Mouse (Mus musculus): ENCODE measurements around the gene Cnnm3.

The Cnnm3 gene

GRCm38 (mm10) chr1:36511289-36512021 lies at the start of gene Cnnm3:
Cnnm3 (plus strand) TSS chr1:36511867.
- DNase-seq (ENCODE audit: low spot score in 2 of 2): peak; percentile 94 to 99

- no peak for DNase-seq (ENCODE audit: low spot score in 2 of 2)
These were observed 46.0 kb upstream of the Cnnm3 start for GRCm38 (mm10) chr1:36465641-36466160.

DNA sequence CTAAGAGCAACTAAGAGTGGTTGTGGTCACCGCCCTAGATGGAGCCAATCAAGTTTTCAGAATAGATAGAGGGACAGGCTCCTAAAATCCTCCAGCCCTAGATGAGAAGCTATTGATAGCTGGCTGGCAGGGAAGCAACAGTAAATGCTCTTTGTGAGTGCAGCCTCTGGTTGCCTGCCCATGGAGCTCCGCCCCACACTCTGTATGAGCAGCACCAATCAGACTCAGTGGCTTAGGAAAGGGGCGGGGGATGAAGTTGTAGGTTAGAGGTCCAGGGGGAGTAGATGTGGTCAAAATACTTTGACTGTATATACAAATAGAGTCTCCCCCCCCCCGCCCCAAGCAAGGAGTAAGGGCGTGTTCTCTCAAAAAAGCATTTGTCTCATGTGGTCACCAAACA lies 44.2 kb upstream of the Cnnm3 start:
- DNase-seq (ENCODE audit: low spot score in 2 of 2): no peak

GRCm38 (mm10) chr1:36469811-36470444 lies 41.7 kb upstream of the Cnnm3 start:
- DNase-seq (ENCODE audit: low spot score in 2 of 2): no peak

DNA sequence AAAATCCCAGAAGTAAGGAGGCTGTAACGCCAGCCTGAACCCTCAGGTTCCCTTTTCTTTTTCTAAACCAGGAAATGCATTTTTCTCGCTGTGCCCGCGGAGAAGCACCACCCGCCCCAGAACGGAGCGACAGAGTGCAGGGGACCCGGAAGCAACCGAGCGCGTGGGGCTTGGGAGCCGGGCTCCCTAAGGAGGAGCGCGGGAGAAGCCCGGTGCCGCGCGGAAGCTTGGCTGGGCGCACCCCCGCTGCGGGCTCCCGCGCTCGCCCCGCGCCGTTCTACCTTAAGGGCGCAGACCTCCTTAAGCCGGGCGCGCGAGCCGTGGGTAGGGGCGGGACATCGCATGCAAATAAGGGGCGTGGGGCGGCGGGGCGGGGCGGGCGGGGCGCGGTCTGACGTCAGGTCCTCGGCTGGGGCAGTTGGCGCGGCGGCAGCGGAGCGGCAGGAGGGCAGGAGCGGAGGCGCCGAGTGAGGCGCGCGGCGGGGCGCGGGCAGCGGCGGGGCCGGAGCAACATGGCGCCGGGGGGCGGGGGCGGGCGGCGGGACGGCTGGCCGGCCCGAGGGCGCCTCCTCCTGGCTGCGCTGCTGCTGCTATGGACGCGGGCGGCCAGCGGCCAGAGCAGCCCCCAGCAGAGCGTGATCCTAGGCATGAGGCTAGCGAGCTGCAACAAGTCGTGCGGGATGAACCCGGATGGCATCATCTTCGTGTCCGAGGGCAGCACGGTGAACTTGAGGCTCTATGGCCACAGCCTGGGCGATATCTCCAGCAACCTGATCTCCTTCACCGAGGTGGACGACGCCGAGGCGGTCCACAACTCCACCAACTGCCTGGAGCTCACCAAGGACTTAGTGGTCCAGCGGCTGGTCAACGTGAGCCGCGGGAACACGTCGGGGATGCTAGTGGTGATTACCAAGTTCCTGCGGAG lies 40.2 kb upstream of the Cnnm3 start, which contains the start of gene Cnnm4:
Cnnm4 (plus strand) TSS at position 440 of the 925 bp plus-strand sequence.
- peak; percentile 72 for DNase-seq (ENCODE audit: low spot score in 2 of 2)

DNA sequence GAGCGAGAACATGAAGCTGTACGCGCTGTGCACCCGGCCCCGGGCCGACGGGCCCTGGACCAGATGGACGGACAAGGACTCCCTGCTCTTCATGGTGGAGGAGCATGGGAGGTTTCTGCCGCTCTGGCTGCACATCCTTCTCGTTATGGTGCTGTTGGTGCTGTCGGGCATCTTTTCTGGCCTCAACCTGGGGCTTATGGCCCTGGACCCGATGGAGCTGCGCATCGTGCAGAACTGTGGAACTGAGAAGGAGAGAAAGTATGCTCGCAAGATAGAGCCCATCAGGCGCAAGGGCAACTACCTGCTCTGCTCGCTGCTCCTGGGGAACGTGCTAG lies 39.6 kb upstream of the Cnnm3 start:
- DNase-seq (ENCODE audit: low spot score in 2 of 2): no peak

- no peak for DNase-seq (ENCODE audit: low spot score in 2 of 2)
These were observed 38.4 kb upstream of the Cnnm3 start for GRCm38 (mm10) chr1:36473211-36473780.

DNA sequence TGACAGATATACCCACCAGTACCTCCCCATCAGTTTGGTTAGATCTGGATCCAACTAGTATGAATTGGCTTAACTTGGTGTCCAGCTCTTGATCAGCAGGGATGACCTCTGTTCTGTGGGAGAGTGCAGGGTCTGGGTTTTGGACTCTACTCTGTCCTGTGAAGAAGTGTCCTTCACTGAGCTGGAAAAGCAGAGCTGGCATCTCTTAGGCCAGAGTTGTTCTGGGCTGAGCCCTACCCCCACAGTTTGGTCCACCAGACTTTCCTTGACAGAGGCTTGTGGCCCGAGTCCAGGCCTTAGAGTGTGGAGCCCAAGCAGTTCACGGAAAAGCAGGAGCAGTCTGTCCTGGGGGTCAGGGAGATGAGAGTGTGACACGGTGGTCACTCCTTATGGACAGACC lies 37.0 kb upstream of the Cnnm3 start:
- DNase-seq (ENCODE audit: low spot score in 2 of 2): no peak

DNA sequence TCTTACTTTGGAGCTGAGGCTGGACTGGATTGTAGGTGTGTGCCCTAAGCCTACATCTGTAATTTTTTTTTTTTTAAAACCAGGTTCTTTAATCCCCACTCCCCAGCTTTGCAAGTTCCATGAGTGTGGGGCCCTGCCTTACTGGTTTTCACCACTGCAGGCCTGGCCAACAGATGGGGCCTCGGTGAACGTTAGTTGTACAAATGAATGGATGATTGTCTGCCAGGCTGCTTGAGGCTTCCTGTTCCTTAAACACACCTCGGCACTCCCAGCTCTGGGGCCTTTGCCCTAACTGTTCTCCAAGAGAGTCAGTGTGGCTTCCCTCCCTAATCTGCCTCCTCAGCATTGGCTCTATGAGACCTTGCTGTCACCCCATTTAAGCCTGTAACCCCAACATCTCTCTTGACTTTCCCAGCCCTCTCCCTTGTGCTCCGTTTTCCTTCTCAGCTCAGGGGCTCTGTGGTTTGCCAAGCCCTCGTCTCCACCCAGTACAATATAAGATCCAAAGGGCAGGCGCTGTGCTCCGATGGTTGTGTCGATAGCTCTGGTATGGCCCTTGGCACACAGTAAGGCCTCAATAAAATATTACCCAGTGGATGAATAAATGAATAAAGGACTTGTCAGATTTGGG lies 36.1 kb upstream of the Cnnm3 start:
- no peak for DNase-seq (ENCODE audit: low spot score in 2 of 2)

- no peak for DNase-seq (ENCODE audit: low spot score in 2 of 2)
These were observed 35.2 kb upstream of the Cnnm3 start for GRCm38 (mm10) chr1:36476426-36476825.

- DNase-seq (ENCODE audit: low spot score in 2 of 2): no peak
These were observed 33.3 kb upstream of the Cnnm3 start for GRCm38 (mm10) chr1:36478343-36478795.

DNA sequence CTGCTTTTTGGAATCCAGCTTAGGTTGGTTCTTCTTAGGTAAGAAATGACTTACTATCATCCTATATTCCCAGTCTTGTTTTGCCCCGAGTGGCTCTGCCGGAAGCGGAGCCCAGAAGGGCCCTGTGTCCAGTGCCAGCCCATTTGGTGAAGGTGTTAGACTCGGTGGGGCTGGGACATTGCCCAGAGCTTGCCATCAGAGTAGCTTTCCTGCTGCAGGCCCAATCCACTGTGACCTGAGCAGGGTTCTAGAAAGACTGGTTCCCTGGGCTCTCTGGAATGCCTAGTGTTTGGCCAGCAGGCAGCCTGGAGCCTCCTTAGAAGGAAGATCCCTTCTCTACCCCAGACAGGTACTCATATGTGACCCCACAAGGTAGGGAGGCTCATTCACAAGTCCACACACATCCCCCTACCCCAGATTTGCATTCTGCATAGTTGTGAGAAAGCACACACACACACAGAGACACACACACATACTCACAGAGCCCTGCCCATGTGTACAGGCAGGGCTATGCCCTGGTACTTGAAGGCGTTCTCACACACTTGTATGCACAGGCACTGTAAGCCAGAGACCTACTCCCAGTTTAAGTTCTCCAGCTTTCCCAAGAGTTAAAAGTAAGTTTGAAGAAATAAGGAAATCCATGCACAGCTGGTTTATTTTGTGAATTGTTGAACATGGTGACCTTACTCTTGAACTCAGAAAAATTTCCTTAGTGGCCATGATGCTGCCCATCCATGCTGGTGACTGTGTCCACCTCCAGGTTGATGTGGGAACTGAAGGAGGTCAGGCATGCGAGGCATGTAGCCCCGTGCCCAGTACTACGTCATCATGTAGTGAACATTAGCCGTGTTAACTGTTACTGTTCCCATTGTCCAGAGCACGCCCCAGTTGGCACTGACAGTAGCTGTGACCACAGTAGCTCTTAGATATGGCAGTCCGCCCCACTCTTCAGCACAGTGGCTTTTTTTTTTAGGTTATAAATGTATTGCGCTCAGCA lies 31.5 kb upstream of the Cnnm3 start:
- no peak for DNase-seq (ENCODE audit: low spot score in 2 of 2)

DNA sequence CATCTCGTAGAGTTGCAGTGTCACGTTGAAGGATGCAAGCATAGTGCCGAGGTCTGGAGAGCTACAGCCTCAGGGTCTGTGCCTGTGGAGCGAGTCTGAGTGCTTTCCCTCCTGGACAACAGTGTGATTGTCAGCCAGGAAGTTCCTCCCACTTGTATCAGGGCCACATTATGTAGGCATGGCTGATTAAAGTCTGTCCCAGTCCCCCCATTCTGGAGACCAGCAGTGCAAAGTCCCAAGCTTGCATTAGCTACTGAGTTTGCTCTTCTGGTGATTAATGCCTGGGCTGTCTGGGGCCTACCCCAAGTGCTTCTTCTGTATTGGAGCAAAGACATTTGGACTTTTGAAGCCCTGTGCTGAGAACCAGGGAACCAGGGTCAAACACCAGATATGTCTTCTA lies 27.8 kb upstream of the Cnnm3 start:
- no peak for DNase-seq (ENCODE audit: low spot score in 2 of 2)

DNA sequence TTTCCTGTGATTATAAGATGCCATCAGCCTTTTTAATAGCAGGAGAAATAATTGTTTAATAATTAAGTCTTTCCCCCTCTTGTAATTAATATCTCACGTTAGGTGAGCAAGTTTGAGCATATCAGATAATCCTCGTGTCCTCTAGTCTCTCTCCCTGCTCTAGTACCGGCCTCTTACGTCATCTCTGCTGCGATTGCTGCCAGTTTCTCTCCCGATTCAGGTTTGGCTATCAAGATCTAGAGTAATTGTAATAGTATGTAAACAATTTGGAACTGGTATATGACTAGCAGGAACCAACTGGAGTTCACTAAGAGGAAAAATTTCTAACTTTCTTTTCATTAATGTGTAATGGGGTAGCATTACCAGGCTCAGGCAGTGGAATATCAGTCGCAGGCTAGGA lies 26.6 kb upstream of the Cnnm3 start:
- no peak for DNase-seq (ENCODE audit: low spot score in 2 of 2)

GRCm38 (mm10) chr1:36487111-36487510 lies 24.6 kb upstream of the Cnnm3 start:
- DNase-seq (ENCODE audit: low spot score in 2 of 2): no peak

- DNase-seq (ENCODE audit: low spot score in 2 of 2): no peak
These were observed 22.0 kb upstream of the Cnnm3 start for GRCm38 (mm10) chr1:36489661-36490060.

DNA sequence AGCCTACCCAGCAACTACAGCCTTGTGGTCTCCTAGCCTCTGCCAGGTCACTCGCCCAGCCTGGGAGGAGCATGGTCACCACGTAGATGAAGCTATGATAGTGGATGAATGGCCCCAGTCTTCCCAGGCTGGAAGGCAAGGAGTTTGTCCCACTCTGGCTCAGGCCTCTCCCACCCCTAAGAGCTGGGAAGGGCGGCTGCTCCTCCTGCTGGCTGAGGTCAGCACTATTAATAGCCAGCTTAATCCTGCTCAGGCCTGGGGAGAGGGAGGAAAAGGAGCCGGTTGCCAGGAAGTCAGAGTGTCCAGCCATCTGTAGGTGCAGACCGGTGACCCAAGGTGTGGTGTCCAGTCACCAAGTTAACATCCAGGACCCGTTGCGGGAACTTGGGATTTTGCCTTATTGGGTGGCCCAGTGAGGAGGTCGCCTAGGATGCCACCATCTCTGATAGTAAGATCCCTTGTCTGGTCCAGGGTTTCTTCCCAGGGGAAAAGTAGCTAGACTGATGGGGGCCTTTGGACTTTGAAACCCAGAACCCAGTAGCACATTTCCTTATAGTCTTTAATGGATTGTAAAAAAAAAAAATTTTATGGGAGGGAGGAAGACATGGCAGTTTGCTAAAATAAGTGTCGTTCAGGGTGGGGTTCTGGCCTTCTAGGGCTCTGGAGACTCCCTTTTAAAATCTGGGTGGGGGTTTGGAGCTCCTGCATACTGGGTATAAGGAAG lies 19.1 kb upstream of the Cnnm3 start:
- DNase-seq (ENCODE audit: low spot score in 2 of 2): no peak

DNA sequence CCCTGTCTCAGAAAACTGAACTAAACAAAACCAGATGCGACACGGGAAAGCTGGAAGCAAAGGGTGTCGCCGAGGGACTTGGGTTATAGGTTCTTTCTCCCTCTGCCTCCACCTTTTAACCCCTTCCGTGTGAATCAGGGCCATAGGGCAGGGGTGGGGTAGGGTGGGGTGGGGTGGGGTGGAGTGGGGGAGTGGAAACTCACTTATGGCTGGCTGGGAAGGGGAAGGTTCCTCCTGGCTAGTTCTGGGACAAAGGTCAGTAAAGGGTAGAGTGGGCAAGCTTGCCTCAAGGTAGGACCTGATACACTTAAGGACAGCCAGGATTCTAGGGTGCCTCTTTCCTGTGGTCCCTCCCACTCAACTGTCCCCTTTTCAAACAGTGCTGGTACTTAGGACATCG lies 18.4 kb upstream of the Cnnm3 start:
- no peak for DNase-seq (ENCODE audit: low spot score in 2 of 2)

DNA sequence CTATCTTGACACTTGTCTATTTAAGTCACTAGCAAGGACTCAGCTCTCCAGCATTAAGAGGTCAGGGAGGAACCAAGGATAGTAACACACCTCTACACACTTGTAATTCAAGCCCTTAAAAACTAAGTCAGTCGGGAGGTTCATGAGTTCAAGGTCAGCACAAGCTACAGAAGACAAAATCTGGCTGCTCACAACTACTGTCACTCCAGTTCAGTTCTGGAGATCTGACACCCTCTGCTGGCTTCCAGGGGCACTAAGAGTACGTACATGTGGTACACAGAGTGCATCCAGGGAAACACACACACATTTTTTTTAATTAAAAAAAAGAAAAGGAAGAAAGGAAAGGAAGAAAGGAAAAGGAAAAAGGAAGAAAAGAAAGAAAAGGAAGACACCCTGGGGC lies 14.9 kb upstream of the Cnnm3 start:
- no peak for DNase-seq (ENCODE audit: low spot score in 2 of 2)

Measured in frontal cortex, postnatal 14 days (tissue).